15 mouse cellular contexts compared by ENCODE assay signal in genomic region chr19:47624940-47625711, GRCm38 (mm10). TPM values are rescaled to one million over a fixed set of nuclear protein-coding genes. Genes with fewer than 3 reads are reported as not detected.
DNase-seq lines count a peak whose midpoint lies in the region; ATAC-seq and TF ChIP-seq lines count a peak whose summit lies in the region.
"Had no signal": no experiment of that assay in that cellular context is flagged by ENCODE, and none has a peak within 500 bp of the region (broad histone marks: within the 10 kb centered on the region; RNA-seq: fewer than 3 reads in every experiment).

No protein-coding gene starts in this region.

- no peak overlapping the region for H3K9ac ChIP-seq in forebrain, embryonic 12.5 days
- H3K9ac ChIP-seq in forebrain, embryonic 11.5 days (ENCODE audit: low read length): no peak overlapping the region
- H3K9ac ChIP-seq in ES-E14 (ENCODE audit: insufficient read depth, low read depth, low read length, poor library complexity, severe bottlenecking): no peak overlapping the region
- H3K9ac ChIP-seq in forebrain, postnatal 0 days: no peak overlapping the region
- H3K9ac ChIP-seq in midbrain, embryonic 15.5 days: no peak overlapping the region
- H3K9ac ChIP-seq: embryonic facial prominence, embryonic 13.5 days; intestine, embryonic 15.5 days; limb, embryonic 13.5 days; lung, embryonic 14.5 days; stomach, embryonic 15.5 days had no signal

- DNase-seq in forebrain, embryonic 11.5 days (ENCODE audit: low spot score): no peak
- DNase-seq in ES-E14 (ENCODE audit: low read depth, low spot score): peak; percentile 35
- peak; percentile 56 for DNase-seq in forebrain, postnatal 0 days
- DNase-seq in gastrocnemius, adult 8-10 months (ENCODE audit: low spot score in 2 of 2): no peak
- no peak for DNase-seq in ovary, postnatal 14 days (ENCODE audit: low spot score)
- DNase-seq in right cerebral cortex, postnatal 4 days: no peak
- DNase-seq: cerebellum, adult 9-11 months; kidney, postnatal 14 days; lung, embryonic 14.5 days had no signal

- TF ChIP-seq CTCF in forebrain, postnatal 0 days (IDR thresholded peaks at IDR 0.05; ENCODE audit: low read depth): no peak

- ATAC-seq in forebrain, embryonic 12.5 days (ENCODE audit: low FRiP score): no peak
- ATAC-seq in forebrain, embryonic 11.5 days (replicated peaks; ENCODE audit: low FRiP score): no peak
- peak; percentile 85 for ATAC-seq in forebrain, postnatal 0 days
- no peak for ATAC-seq in midbrain, embryonic 15.5 days (replicated peaks)
- ATAC-seq: intestine, embryonic 15.5 days had no signal

- no peak overlapping the region for H3K4me3 ChIP-seq in forebrain, embryonic 12.5 days (replicated peaks)
- no peak overlapping the region for H3K4me3 ChIP-seq in forebrain, embryonic 11.5 days (ENCODE audit: low read depth, low read length)
- H3K4me3 ChIP-seq in ES-E14 (ENCODE audit: insufficient read depth in 1 of 2, low read depth in 1 of 2, low read length in 2 of 2, poor library complexity in 1 of 2, severe bottlenecking in 1 of 2): no peak overlapping the region
- H3K4me3 ChIP-seq in forebrain, postnatal 0 days (ENCODE audit: low read depth, low read length): peak overlapping the region; percentile 2; the same call in 1 of the 2 replicates
- no peak overlapping the region for H3K4me3 ChIP-seq in midbrain, embryonic 15.5 days
- H3K4me3 ChIP-seq: embryonic facial prominence, embryonic 13.5 days; intestine, embryonic 15.5 days; limb, embryonic 13.5 days; stomach, embryonic 15.5 days had no signal

- no peaks in the 10 kb centered on the region for H3K27me3 ChIP-seq in forebrain, embryonic 12.5 days
- no peaks in the 10 kb centered on the region for H3K27me3 ChIP-seq in forebrain, embryonic 11.5 days (ENCODE audit: control insufficient read depth, insufficient read depth, low read length)
- no peaks in the 10 kb centered on the region for H3K27me3 ChIP-seq in forebrain, postnatal 0 days (ENCODE audit: insufficient read depth, low read length)
- no peaks in the 10 kb centered on the region for H3K27me3 ChIP-seq in midbrain, embryonic 15.5 days (replicated peaks)
- H3K27me3 ChIP-seq: embryonic facial prominence, embryonic 13.5 days; intestine, embryonic 15.5 days; limb, embryonic 13.5 days; stomach, embryonic 15.5 days had no signal

- 0 out of 2 replicates have a peak overlapping the region, but pooled peaks have one; percentile 50 for H3K27ac ChIP-seq in forebrain, embryonic 12.5 days
- H3K27ac ChIP-seq in forebrain, embryonic 11.5 days (ENCODE audit: low read depth, low read length): no peak overlapping the region
- H3K27ac ChIP-seq in ES-E14 (ENCODE audit: insufficient read depth, low read depth, low read length, poor library complexity, severe bottlenecking): no peak overlapping the region
- H3K27ac ChIP-seq in forebrain, postnatal 0 days (ENCODE audit: low read depth, low read length): peak overlapping the region; percentile 71
- H3K27ac ChIP-seq in midbrain, embryonic 15.5 days: peak overlapping the region; percentile 61
- H3K27ac ChIP-seq: embryonic facial prominence, embryonic 13.5 days; intestine, embryonic 15.5 days; limb, embryonic 13.5 days; stomach, embryonic 15.5 days had no signal

- peaks cover 40% of the 10 kb centered on the region for H3K36me3 ChIP-seq in forebrain, embryonic 12.5 days (replicated peaks)
- H3K36me3 ChIP-seq in forebrain, embryonic 11.5 days (ENCODE audit: control insufficient read depth, insufficient read depth, low read length): peaks cover 3% of the 10 kb centered on the region; the same call in 1 of the 2 replicates
- peaks cover 11% of the 10 kb centered on the region; the same call in 1 of the 2 replicates for H3K36me3 ChIP-seq in ES-E14 (ENCODE audit: control insufficient read depth, insufficient read depth, low read length, poor library complexity, severe bottlenecking)
- peaks cover 19% of the 10 kb centered on the region for H3K36me3 ChIP-seq in forebrain, postnatal 0 days (ENCODE audit: insufficient read depth)
- H3K36me3 ChIP-seq in midbrain, embryonic 15.5 days (replicated peaks): 0 out of 2 replicates have a peak, but pooled peaks cover 8% of the 10 kb centered on the region

- 26% methylated on average over 10 of the region's 10 CpGs for WGBS in forebrain, embryonic 12.5 days
- WGBS in forebrain, embryonic 11.5 days: 36% methylated on average over 10 of the region's 10 CpGs
- 20% methylated on average over 10 of the region's 10 CpGs for WGBS in forebrain, postnatal 0 days
- whole genome bisulfite sequencing in midbrain, embryonic 15.5 days: 27% methylated on average over 10 of the region's 10 CpGs

- peaks cover 6% of the 10 kb centered on the region for H3K4me1 ChIP-seq in forebrain, embryonic 12.5 days
- H3K4me1 ChIP-seq in forebrain, embryonic 11.5 days (replicated peaks; ENCODE audit: control insufficient read depth, insufficient read depth, low read length): no peaks in the 10 kb centered on the region; the same call in 1 of the 2 replicates
- H3K4me1 ChIP-seq in ES-E14 (ENCODE audit: control insufficient read depth in 2 of 2, insufficient read depth in 2 of 2, low read length in 2 of 2, poor library complexity in 1 of 2): no peaks in the 10 kb centered on the region
- no peaks in the 10 kb centered on the region; the same call in 1 of the 2 replicates for H3K4me1 ChIP-seq in forebrain, postnatal 0 days (ENCODE audit: insufficient read depth)
- H3K4me1 ChIP-seq in midbrain, embryonic 15.5 days: peaks cover 12% of the 10 kb centered on the region
- H3K4me1 ChIP-seq: embryonic facial prominence, embryonic 13.5 days; intestine, embryonic 15.5 days; limb, embryonic 13.5 days; stomach, embryonic 15.5 days had no signal

- in situ Hi-C loops in ES-E14 (cut with MboI; ENCODE audit: low sequenced_read_pairs in 2 of 2, unreplicated experiment in 2 of 2): no loop called here

- no peaks in the 10 kb centered on the region for H3K9me3 ChIP-seq in forebrain, embryonic 12.5 days
- no peaks in the 10 kb centered on the region for H3K9me3 ChIP-seq in forebrain, embryonic 11.5 days (ENCODE audit: control insufficient read depth, low read length)
- H3K9me3 ChIP-seq in ES-E14 (ENCODE audit: control insufficient read depth, insufficient read depth, low read depth, low read length): no peaks in the 10 kb centered on the region
- no peaks in the 10 kb centered on the region for H3K9me3 ChIP-seq in forebrain, postnatal 0 days (ENCODE audit: low read length)
- H3K9me3 ChIP-seq in midbrain, embryonic 15.5 days: no peaks in the 10 kb centered on the region
- H3K9me3 ChIP-seq: embryonic facial prominence, embryonic 13.5 days; intestine, embryonic 15.5 days; limb, embryonic 13.5 days; stomach, embryonic 15.5 days had no signal

- no peak overlapping the region for H3K4me2 ChIP-seq in forebrain, embryonic 12.5 days
- no peak overlapping the region for H3K4me2 ChIP-seq in forebrain, embryonic 11.5 days (ENCODE audit: low read depth, low read length, severe bottlenecking)
- no peak overlapping the region for H3K4me2 ChIP-seq in forebrain, postnatal 0 days (ENCODE audit: low read depth)
- H3K4me2 ChIP-seq in midbrain, embryonic 15.5 days: no peak overlapping the region; the same call in 1 of the 2 replicates
- H3K4me2 ChIP-seq: embryonic facial prominence, embryonic 13.5 days; intestine, embryonic 15.5 days; limb, embryonic 13.5 days; lung, embryonic 14.5 days; stomach, embryonic 15.5 days had no signal

TF ChIP-seq in ES-E14, 5 proteins besides CTCF, POLR2A, EP300 and RAD21:
- TF ChIP-seq HCFC1 (IDR thresholded peaks at IDR 0.05; ENCODE audit: borderline replicate concordance, insufficient read depth, low read length): no peak
- no peak for TF ChIP-seq MAFK (IDR thresholded peaks at IDR 0.05; ENCODE audit: insufficient read depth, low read depth, low read length)
- TF ChIP-seq ZNF384 (IDR thresholded peaks at IDR 0.05; ENCODE audit: low read depth, low read length): no peak
- TF ChIP-seq ZC3H11A (IDR thresholded peaks at IDR 0.05; ENCODE audit: borderline replicate concordance, low read depth, low read length): no peak
- TF ChIP-seq CHD2 (IDR thresholded peaks at IDR 0.05; ENCODE audit: low read depth, low read length): no peak

RNA-seq across cellular contexts. Expression of gene Slk, which starts 45.6 kb away (rescaled TPM):
- 10.1 and 12.1 TPM in 2 replicates for polyA plus RNA-seq in forebrain, embryonic 12.5 days (2016; fragmentation: Nextera tagmentation; extraction: Ambion mirVana)
- polyA plus RNA-seq in forebrain, embryonic 11.5 days (2014; fragmentation: Nextera tagmentation; extraction: Ambion mirVana): 13.8 and 14.1 TPM in 2 replicates
- 22.3 and 23.4 TPM in 2 replicates for total RNA-seq in ES-E14 (2012; rRNA removed)
- total RNA-seq in forebrain, postnatal 0 days (2014; rRNA removed): 24.5 and 28.4 TPM in 2 replicates
- polyA plus RNA-seq in forebrain, postnatal 0 days (2015; fragmentation: Nextera tagmentation; extraction: Ambion mirVana): 3.1 and 3.8 TPM in 2 replicates
- 6.1 and 6.2 TPM in 2 replicates for polyA plus RNA-seq in midbrain, embryonic 15.5 days (2015; fragmentation: Nextera tagmentation; extraction: Ambion mirVana)
- total RNA-seq in gastrocnemius, adult 8-10 months (2022): 10 to 100 TPM; 28.2 to 34.9 (median 31.6) TPM

Comparison
In these comparisons a context has a peak if more than half of its experiments do, and no peak if none do; other contexts are left out.
1. H3K27ac ChIP-seq: peak in forebrain, embryonic 12.5 days (single experiment), forebrain, postnatal 0 days (single experiment) and midbrain, embryonic 15.5 days (single experiment); none in forebrain, embryonic 11.5 days (single experiment) and ES-E14 (single experiment).
2. DNase-seq: peak in ES-E14 (single experiment) and forebrain, postnatal 0 days (single experiment); none in forebrain, embryonic 11.5 days (single experiment), gastrocnemius, adult 8-10 months (0 of 2), ovary, postnatal 14 days (single experiment) and right cerebral cortex, postnatal 4 days (single experiment).